Mouse (Mus musculus) 3134 (cell line): ENCODE results near the gene Arfip1.

Experiments
- DNase-seq: peaks from one replicate; pipeline ENCODE4 v3.0.0-alpha.2; 2011; ENCODE audit warnings: low spot score; ENCODE audit not compliant: insufficient read length; ENCODE audit errors: extremely low read depth

Arfip1 gene

DNA sequence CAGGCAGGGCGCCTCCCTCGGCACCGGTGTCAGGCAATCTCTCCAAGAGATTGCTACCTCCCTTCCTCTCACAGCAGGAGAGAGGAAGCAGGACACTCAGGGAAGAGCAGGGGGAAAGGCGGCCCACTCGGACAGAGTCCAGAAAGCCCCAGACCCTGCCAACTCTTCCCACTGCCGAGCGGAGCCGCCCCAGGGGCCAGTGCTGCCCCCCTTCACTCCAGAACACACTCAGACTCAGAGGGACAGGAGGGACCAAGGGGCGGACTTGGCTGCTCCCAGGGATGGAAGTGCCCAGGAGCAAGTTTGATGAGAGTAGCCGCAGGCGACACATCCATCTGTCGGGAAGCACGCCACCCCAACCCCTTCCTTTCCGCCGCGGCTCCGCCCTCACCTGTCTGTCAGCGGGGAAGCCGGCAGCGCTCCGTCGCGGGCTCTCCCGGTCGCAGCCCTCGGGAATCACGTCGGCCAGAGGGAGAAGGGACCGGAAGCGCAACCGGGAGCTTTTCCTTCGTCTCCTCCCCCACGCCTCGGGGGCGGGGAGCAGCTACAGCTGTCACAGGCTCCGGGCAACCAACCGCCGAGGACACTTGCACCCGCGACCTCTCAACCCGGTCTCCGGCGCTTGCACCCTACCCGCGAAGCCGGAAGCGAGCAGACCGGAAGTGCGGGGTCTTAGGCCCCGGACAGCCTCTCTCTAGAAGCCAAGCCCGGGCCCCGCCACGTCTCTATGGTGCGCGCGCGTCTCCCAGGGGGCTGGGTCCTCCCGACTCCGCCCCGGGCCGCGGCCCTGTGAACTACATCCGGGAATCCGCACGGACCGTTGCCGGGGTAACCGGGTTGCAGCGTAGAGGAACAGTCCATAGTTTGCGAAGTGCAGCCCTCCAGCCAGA lies at the start of gene Arfip1:
Gene Arfip1, minus strand, starts transcription at position 603 of the 890 bp plus-strand sequence.
- DNase-seq, result peak; percentile 97

DNA sequence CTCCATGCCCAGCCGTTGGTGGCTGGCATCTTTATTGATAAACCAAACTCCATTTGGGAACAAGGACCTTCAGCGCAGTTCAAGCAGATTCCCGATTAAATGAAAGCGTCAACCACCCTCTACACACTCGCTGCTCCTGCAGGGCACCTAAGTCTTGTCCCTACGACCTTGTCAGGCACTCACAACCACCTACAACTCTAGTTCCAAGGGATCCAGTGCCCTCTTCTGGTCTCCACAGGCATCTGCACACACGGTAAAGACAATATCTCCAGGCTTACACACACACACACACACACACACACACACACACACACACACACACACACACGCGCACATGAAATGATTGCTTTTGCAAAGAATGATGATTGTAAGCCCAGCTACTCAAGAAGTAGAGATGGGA lies 49.2 kb upstream of the Arfip1 start:
- DNase-seq, result no peak

DNA sequence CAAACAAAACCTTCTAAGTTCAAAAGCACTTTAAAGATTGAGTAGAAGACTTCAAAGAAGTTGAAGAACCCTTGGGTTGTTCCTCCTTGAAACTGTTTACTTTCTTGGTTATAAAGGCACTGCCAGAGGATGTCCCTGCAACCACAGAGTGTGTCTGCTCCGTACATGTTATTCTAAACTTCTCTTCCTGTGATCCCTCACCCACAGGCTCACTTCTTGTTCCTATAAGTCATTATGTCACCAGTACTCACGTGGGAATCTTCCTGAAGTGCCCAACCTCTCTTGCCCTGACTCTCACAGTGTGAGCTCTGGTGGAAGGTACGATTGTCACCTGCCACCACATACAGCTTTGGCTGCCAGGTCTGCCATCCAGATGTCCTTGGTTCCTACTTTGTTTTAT lies 39.6 kb upstream of the Arfip1 start:
- no peak for DNase-seq

DNA sequence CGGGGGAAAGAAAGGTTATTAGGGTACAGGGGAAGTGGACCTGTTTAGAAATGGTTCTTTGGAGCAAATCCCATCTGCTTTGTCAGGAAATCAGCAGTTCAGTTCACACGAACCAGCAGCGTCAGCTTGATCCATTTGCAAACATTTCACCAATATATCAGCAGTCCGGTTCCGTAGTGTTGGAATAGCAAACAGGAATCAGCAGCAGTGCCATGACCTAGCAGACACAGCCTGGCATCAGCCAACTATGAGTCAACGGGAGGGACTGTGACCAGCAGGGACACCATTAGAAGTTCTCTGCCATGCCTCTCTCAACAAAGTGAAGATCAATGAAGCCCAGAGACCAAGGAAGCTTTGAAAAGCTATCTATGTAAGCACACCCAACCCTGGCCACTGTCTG lies 37.3 kb upstream of the Arfip1 start:
- no peak for DNase-seq

DNA sequence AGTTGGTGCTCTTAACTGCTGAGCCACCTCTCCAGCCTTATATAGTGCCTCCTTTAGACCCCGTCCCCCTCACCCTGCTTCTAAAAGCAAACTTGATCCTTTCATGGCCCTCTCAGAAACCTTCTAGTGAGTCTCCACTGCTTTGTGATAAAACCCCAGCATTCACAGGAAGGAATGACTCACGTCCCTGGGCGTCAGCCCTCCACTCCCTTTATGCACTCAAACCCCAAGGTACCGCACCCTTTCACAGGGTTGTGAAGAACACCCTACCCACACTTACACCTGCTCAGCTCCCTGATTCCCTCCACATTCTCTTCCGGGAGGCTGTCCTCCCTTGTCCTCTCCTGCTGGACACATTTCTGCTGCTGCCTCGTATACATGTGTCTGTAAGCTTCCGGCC lies 36.6 kb upstream of the Arfip1 start:
- DNase-seq, result no peak

DNA sequence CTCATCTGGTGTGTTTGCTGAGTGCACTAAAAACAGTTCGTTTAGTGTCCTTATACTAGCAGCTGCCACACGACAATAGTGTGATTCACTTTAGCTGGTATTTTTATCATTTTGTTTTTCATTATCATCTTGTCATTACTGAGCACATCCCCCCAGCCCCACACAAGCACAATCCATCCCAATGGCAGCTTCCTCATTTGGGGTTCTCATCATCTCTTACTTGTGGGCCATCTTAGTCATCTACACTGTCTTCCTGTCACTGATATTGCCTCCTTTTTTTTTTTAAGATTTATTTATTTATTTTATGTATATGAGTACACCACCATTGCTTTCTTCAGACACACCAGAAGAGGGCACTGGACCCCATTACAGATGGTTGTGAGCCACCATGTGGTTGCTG lies 36.2 kb upstream of the Arfip1 start:
- no peak for DNase-seq

DNA sequence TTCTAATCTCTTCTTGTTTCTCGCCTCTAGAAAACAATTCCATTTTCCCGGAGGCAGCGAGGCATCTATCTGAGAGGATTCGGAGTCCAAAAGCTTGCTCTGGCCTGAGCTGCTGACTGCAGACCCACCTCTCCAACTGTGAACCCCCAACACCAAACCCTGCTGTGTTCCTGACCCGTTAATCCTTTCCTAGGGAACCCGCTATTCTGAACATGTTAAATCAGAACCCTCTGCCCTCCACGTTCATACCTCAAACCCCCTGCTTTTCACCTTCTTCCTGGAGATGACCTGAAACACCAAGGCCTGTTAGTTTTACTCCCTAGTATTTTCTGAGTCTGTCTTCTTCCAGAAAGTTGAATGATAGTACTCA lies 33.4 kb upstream of the Arfip1 start:
- DNase-seq, result no peak

DNA sequence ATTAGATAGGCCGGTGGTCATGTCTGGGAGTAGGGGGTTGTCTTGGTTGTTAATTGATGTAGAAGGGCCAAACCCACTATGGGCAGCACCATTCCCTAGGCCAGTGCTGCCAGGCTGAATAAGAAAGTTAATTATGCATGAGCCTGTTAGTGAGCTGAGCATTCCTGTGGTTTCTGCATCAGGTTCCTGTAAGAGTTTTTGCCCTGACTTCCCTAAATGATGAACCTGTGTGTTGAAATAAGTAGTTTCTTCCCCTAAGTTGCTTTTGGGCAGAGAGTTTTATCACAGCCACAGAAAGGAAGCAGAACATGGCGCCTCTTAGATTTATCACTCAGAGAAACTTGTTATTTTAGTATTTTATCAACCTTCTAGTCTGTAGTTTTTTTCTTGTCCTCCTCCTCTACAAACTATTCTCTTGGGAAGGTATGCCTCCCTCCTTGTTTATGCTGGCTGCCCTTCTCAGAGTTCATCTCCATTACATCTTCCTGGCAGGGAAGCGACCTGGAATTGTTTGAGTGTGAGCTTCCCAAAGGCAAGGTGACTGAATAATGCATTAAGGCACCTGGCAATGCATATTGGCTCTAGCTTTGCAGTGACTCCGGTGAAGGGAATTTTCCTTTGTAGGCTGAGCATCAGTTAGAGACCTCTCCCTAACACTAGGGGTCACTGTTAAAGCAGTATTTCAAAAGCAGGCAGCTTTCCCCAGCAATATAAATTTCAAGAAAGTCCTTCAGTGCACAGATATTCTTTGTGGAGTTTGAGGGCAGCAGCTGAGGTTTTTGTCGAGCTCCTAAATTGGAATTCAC lies 32.8 kb upstream of the Arfip1 start:
- DNase-seq, result no peak

DNA sequence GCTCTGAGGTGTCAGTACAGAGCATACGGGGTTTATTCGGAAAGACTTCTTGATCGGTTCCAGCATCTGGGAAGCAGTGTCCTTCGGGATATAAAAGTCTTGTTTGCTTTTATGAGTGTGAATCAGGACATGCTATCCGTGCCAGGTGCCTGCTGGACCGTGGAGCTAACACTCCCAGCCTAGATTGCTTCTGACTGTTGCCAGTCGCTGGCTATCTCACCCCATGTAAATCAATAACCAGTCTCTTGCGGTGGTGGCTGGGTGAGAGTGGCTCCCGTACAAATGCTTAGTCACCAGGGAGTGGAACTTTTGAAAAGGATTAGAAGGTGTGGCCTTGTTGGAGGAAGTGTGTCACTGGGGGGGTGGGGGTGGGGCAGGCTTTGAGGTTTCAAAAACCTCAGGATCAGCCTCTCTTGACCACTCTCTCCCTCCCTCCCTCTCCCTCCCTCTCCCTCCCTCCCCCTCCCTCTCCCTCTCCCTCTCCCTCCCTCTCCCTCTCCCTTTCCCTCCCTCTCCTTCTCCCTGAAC lies 27.8 kb upstream of the Arfip1 start:
- no peak for DNase-seq

DNA sequence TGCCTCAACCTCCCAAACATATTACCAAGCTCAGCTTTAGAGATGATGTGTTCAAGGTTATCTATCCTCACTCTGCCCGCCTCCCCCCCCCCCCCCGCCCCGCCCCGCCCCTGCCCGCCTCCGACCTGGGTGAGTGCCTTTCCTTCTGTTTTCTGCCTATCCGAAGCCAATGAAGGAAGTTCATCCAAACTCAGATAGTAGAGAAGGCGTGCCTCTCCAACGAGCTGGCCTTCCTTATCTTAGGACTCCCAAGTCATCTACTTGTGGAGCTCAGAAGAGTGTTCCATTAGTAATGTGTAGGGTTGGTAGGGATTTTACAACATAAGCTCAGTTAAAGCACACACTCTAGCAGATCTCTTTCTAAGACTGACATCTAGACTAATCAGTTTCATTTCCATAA lies 20.8 kb upstream of the Arfip1 start:
- DNase-seq, result no peak

DNA sequence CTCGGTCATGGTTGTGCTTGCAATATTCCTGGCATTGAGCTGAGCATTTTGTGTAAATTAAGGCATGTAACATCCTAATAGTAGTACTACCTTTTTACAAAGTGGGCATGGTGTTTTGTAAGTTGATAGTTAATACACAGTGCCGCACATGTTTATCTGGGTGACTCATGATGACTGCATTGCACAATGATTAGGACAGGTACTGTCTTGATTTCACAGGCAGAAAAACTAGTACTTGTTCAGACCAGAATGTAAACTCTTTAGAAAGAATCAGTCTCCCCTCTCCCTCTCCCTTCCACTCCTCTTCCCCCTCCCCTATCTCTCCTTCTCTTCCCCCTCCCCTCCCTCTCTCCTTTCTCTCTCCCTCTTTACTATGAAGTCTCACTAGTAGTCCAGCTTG lies 20.3 kb upstream of the Arfip1 start:
- DNase-seq, result no peak

DNA sequence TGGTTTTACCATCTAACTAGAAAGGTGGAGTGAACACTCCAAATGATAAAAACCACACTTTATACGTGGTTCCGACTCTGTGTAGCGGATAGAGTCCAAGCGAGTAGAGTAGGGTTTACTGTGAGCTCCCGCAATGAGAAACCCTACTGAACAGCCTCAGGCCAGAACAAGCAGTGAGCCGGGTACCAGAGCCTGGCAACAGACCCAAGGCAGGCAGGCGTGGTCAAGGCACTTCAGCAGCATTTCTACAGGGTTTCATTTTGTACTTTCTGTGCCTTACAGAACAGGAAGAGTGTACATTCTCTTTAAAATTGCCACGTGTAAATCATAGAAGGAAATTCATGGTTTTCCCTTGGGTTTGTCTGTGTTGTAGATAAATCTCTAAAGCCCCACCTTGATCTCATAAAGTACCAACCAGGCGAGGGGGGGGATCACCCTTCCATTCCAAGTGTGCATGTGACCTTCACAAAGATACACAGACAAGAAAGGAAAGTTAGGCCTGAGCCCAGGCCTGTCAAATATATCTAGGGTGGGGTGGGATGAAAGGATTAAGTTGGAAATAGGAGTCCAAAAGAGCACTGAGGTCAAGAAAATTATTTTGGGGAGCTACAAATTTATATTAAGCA lies 19.6 kb upstream of the Arfip1 start:
- DNase-seq, result no peak

DNA sequence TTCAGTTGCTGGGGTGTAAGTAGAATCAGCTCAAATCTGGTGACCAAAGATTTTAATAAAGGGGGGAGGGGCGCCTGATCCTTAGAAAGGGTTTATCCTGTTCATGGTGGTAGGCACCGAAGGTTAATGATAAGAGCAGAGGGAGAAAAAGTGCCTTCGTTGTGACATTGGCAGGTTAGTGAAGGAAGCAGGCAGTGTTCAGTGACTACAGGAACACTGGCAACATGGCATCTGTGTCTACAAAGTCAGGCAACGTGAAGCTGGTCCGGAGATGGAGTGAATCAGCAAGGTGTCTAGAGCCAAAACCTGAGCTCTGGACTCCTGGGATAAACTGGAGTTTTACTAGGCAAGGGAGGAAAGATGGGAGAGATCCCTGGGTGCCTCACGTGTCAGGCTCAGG lies 16.3 kb upstream of the Arfip1 start:
- no peak for DNase-seq

DNA sequence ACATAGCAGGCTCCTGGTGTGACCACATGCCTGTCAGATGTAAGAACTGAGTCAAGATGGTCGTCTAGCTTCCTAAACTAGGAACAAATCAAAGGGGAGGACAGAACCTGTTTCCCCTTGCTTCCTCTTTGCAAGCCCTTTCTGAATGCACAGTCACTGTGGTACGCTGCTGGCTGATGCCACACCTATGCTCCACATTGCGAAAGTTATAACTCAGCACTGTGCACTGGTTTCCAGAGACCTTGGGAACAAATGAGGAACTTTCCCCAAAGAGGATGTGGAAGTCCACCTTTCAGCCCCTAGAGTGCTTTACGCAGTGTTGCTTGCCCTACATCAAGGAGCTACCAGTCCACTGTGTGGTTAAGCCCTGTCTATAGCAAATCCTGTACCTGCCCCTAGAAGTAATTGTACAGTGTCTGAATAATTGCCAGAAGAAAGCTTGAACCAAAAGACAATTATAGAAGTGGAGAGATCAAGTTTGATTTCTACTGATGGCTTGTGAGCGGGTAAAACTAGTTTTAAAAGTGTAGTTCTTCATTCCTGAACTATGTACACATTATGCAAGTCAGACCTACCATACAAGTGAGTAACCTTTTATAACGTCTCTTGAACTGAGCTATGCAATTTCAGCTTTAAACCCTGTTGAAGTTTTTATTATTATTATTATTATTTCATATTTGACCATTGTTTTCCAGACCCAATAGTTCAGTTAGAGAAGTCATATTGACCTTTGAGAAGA lies 15.7 kb upstream of the Arfip1 start:
- no peak for DNase-seq

DNA sequence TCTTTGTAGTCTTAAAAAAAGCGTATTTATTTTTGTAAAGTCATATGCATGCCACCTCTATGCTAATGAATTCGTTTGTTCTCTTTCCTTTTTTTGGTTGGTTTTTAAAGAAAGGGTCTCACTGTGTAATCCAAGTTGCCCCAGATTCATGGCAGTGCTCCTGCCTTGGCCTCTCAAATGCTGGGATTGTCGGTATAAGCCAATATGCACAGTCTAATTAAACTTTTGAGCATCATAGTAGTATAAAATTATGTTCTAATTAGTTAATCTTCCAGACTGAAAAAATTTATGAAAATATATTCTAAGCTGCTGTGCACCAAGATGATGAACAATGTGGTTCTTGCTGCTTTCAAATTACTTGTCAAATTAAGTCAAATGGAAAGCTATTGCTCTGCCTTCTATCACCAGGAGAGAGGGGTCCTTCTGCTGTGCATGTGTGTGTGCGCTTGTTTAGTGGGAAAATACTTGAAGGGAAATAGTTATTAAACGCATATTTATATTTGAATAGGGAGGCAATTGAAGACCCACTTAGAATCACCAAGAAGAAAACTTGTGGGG lies 13.3 kb upstream of the Arfip1 start:
- DNase-seq, result no peak

DNA sequence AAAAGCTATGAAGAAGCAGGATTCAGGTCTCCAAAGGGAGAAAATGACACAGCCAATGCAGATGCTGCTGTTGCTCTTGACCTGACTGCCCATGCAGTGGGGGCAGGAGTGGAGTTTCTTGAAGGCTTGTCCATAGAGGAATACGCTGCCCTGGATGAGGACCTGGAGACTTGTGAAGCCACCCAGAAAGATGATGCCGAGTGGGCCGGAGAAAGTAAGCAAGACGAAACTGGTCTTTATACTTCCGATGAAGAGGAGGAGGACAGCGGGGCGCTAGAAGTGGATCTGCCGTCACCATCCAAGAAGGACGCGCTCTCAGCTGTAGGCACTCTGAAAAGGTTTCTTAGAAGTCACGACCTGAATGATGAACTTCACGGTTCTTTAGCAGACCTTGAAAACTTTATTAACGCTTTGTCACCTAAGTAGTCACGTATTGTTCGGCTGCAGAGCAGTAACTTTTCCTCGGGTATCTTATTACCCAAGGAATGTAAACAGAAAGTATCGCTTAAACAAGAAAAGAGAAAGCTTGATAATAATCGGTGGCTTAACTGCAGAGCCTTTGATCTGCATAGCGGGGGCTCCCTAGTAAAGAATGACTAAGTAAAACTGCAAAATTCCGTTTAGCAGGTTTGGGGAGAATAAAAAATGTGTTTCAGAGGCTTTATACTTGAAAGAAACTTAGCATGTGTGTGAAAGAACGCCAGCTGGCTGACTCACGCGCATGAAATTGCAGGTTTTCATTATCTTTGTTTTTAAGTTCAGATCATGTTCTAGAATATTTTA lies 12.7 kb upstream of the Arfip1 start:
- DNase-seq, result no peak

DNA sequence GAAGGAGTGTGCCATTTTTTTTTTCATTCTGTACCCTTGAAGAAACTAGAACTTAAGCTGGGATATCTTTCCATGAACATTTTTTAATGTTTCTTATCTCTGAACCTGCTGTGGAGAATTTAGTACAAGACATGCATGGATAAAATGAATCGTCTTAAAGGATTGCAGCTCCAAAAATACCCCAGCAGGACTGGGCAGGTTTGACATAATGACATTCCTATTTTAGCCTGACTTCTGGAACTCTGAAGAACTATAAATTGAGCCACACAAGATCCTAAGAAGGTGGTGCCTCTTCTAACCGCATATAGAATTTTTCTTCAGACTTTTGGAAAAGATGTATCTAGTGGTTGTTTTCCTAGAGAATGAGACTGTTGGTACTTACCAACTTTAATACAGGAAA lies 10.8 kb upstream of the Arfip1 start, which contains the start of gene Tigd4:
Gene Tigd4, plus strand, starts transcription at position 301 of the 400 bp plus-strand sequence.
- DNase-seq, result no peak

DNA sequence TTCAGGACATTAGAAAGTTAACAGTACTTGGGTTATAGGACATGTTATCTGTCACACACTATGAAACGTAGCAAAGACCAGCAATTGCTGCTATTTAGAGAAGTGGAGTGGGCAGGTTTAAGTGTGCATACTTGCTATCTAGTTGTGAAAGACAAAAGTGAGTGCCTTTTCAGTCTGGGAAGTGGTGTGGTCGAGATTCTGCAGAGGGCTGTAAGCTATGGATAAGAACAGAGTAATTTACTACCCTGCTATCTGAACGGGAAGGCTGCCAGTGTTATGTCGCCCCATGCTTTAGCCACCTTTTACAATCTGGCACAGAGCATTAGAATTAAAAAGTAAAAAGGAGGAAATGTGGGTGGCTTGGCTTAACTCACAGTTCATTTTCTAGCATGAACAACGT lies 4.3 kb upstream of the Arfip1 start:
- no peak for DNase-seq

DNA sequence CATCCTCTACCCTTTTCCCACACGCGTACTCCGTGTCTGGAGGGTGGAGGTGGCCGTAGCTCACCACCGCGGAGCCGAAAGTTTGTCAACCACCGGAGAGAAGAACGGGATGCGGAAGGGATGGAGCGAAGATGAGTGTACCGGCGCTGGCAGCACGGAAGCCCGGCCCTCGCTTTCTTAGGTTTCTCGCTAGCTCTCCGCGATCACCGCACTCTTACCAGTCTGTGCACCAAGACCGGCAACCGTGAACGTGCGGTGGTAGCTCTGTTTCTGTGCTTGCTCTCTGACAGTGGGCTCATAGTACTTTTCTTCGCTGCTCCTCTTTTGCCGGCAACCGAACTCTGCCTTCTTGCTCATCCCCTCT lies 470 bp upstream of the Arfip1 start:
- no peak for DNase-seq

DNA sequence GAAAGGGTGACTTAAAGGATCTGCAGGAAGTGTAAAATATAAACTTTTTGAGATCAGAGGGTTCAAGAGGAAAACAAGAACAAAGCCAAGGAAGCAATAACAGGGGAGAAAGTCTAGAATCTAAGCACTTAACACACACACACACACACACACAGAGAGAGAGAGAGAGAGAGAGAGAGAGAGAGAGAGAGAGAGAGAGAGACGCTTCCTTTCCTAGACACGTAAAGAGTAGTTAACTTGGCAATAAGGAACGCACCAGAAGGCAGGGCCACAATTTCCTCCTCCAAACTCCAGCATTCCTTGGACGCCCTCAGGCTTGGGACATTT lies 766 bp downstream of the Arfip1 start:
- DNase-seq, result no peak
